Mouse (Mus musculus): Measurements from ENCODE around the gene Med13l. TPM values are rescaled to one million over a fixed set of nuclear protein-coding genes. Genes with fewer than 3 reads are reported as not detected.

Gene Med13l
- polyA plus RNA-seq, 1 experiment: 42.8 TPM

DNA sequence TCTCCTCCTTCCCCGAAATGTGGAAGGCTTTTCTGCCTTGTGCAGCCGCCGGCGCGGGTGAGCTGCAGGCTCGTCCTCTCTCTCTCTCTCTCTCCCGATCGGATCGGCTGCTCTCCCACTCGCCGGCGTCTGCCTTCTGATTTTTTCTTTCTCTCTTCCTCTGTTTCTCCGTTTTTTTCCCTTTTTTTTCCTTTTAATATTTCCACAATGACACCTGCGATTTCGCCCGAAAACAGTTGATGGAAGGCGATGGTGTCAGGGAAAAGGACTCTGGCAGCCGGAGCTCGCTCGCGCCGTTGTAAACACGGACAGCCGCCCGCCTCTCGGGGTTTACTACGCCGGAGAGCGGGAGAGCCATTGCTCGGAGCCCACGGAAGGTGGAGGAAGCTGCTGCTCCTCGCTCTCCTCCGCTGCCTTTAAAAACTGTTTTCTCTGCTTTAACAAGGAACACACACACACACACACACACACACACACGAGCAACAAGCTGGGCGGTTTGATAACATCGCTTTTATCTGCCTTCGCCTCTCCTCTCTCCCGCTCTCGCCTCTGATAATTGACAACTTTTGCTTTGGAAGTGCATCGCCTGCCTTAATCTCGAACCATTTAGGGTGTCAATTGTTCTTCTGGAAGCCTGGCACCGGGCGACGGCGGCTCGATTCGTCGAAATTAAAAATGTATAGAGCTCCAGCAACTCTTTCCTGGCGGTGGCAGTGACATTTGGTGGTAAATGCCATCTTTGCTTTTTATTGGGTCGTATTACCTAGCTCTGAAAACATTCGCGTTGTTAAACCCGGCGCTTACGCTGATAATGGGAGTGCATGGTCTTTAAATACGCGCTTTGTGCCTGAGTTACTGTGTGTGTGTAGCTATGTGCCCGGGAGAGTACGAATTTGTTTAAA is 858 bp downstream of the Med13l start:
- H3K4me1 ChIP-seq (replicated peaks; ENCODE audit: control insufficient read depth, insufficient read depth, low read length): peaks cover 24% of the 10 kb centered on the region
- H3K27me3 ChIP-seq (ENCODE audit: control insufficient read depth, insufficient read depth, low read length): no peaks in the 10 kb centered on the region
- TF ChIP-seq CTCF (IDR thresholded peaks at IDR 0.05; ENCODE audit: borderline replicate concordance, control insufficient read depth, extremely low read depth, insufficient read depth, low read length, poor library complexity) (no peak), POLR2A (IDR thresholded peaks at IDR 0.05; ENCODE audit: control insufficient read depth, extremely low read depth, insufficient read depth, low read length, poor library complexity) (no peak)
- peak overlapping the region; percentile 72; the same call in 1 of the 2 replicates for H3K27ac ChIP-seq (ENCODE audit: control insufficient read depth, insufficient read depth, low read length)
- H3K36me3 ChIP-seq (ENCODE audit: control insufficient read depth, insufficient read depth, low read length): no peaks in the 10 kb centered on the region
- peak; percentile 46 for DNase-seq
- peak overlapping the region; percentile 89 for H3K4me3 ChIP-seq (ENCODE audit: control insufficient read depth, insufficient read depth, low read length)
- WGBS: under 1% methylated on average over 59 of the region's 59 CpGs

DNA sequence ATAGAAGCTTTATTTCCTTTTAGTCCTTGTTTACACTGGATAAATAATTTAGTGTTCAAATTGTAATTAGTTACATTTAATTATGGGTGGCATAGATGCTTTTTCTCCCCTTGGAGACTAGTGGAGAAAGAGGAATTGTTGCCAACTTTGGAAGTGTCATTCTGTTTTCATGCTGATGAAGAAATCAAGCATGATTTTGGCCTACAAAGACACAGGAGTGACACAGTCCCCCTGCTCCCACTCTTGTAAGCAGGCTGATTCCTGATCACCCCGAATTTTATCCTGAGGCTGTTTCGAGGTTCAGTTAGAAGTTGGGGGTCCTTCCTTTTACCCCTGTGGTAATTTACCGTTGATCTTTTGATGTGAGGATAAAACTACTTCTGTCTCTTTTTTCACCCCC is 1.7 kb downstream of the Med13l start:
- Histone ChIP-seq H3K27ac (ENCODE audit: control insufficient read depth, insufficient read depth, low read length) (no peak overlapping the region), H3K4me3 (ENCODE audit: control insufficient read depth, insufficient read depth, low read length) (no peak overlapping the region), H3K4me1 (replicated peaks; ENCODE audit: control insufficient read depth, insufficient read depth, low read length) (peaks cover 22% of the 10 kb centered on the region), H3K36me3 (ENCODE audit: control insufficient read depth, insufficient read depth, low read length) (no peaks in the 10 kb centered on the region), H3K27me3 (ENCODE audit: control insufficient read depth, insufficient read depth, low read length) (no peaks in the 10 kb centered on the region)
- DNase-seq: no peak
- TF ChIP-seq POLR2A (IDR thresholded peaks at IDR 0.05; ENCODE audit: control insufficient read depth, extremely low read depth, insufficient read depth, low read length, poor library complexity): no peak
- no peak for TF ChIP-seq CTCF (IDR thresholded peaks at IDR 0.05; ENCODE audit: borderline replicate concordance, control insufficient read depth, extremely low read depth, insufficient read depth, low read length, poor library complexity)
- WGBS: 9% methylated on average over 3 of the region's 3 CpGs

DNA sequence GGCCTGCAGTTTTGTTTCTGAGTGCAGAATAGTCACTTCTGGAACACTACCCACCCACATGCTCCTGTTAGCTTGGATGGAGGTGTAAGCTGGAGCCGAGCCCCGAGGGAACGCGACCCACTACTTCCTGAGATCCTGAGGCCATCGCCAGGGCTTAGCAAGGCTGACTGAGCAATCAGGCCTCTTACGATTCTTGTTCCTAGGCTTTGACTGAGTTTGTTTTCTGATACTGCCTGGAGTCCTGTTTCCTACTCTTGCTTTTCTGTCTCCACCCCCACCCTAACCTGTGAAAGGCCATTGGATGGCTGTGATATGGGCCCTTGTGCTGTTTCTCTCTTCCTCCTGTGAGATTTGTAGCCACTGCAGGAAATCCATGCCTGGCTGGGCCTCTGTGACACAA is 3.1 kb downstream of the Med13l start:
- no peak for DNase-seq
- Histone ChIP-seq H3K4me1 (replicated peaks; ENCODE audit: control insufficient read depth, insufficient read depth, low read length) (peaks cover 28% of the 10 kb centered on the region), H3K27me3 (ENCODE audit: control insufficient read depth, insufficient read depth, low read length) (no peaks in the 10 kb centered on the region), H3K4me3 (ENCODE audit: control insufficient read depth, insufficient read depth, low read length) (no peak overlapping the region; the same call in 1 of the 2 replicates), H3K36me3 (ENCODE audit: control insufficient read depth, insufficient read depth, low read length) (no peaks in the 10 kb centered on the region), H3K27ac (ENCODE audit: control insufficient read depth, insufficient read depth, low read length) (no peak overlapping the region)
- WGBS: 12% methylated on average over 6 of the region's 6 CpGs
- TF ChIP-seq POLR2A (IDR thresholded peaks at IDR 0.05; ENCODE audit: control insufficient read depth, extremely low read depth, insufficient read depth, low read length, poor library complexity): no peak

DNA sequence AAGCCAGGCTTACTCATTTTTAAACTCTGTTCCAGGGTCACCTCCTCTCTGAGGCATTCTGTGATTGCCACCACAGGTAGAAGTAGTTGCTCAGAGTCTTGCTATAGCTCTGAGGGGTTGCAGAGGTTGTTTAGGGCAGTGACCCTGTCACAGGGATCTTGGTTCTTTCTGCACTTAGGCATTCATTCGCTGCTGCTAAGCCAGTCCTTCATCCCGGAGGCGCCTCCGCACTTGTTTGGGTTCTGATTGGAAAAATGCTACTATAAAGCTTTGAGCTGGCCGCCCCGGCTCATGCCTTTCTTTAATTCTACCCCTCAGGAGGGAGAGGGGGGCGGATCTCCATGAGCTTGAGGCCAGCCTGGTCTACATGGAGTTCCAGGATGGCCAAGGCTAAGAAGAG is 6.9 kb downstream of the Med13l start:
- 96% methylated on average over 7 of the region's 7 CpGs for WGBS

DNA sequence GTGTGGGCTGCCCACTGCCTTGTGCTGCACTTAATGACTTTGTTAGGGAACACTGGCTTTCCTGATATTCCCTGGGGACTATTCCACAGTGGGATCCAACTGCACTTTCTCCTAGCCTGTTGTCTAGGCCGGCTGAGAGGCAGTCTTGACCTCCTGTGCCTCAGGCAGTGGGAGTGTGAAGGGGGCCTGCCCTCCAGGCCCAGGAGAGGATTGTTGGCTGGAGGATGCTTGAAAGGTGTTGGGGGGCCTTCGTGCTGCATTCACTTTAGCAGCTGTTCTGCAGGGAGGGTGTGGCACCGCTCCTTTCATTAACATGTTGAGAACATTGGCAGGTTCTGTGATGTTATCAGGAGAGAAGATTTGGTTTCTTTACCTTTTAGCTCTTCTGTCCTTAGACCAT is 8.5 kb downstream of the Med13l start:
- no peaks in the 10 kb centered on the region for H3K36me3 ChIP-seq (ENCODE audit: control insufficient read depth, insufficient read depth, low read length)
- no peak for TF ChIP-seq POLR2A (IDR thresholded peaks at IDR 0.05; ENCODE audit: control insufficient read depth, extremely low read depth, insufficient read depth, low read length, poor library complexity)
- no peak for TF ChIP-seq CTCF (IDR thresholded peaks at IDR 0.05; ENCODE audit: borderline replicate concordance, control insufficient read depth, extremely low read depth, insufficient read depth, low read length, poor library complexity)
- 38% methylated on average over 3 of the region's 3 CpGs for WGBS

More for the DNA sequence above, 6.9 kb downstream of the Med13l start:
- Histone ChIP-seq H3K36me3 (ENCODE audit: control insufficient read depth, insufficient read depth, low read length) (no peaks in the 10 kb centered on the region), H3K27ac (ENCODE audit: control insufficient read depth, insufficient read depth, low read length) (no peak overlapping the region), H3K27me3 (ENCODE audit: control insufficient read depth, insufficient read depth, low read length) (no peaks in the 10 kb centered on the region), H3K4me1 (replicated peaks; ENCODE audit: control insufficient read depth, insufficient read depth, low read length) (peaks cover 46% of the 10 kb centered on the region), H3K4me3 (ENCODE audit: control insufficient read depth, insufficient read depth, low read length) (no peak overlapping the region)
- TF ChIP-seq POLR2A (IDR thresholded peaks at IDR 0.05; ENCODE audit: control insufficient read depth, extremely low read depth, insufficient read depth, low read length, poor library complexity) (no peak), CTCF (IDR thresholded peaks at IDR 0.05; ENCODE audit: borderline replicate concordance, control insufficient read depth, extremely low read depth, insufficient read depth, low read length, poor library complexity) (no peak)
- no peak for DNase-seq

DNA sequence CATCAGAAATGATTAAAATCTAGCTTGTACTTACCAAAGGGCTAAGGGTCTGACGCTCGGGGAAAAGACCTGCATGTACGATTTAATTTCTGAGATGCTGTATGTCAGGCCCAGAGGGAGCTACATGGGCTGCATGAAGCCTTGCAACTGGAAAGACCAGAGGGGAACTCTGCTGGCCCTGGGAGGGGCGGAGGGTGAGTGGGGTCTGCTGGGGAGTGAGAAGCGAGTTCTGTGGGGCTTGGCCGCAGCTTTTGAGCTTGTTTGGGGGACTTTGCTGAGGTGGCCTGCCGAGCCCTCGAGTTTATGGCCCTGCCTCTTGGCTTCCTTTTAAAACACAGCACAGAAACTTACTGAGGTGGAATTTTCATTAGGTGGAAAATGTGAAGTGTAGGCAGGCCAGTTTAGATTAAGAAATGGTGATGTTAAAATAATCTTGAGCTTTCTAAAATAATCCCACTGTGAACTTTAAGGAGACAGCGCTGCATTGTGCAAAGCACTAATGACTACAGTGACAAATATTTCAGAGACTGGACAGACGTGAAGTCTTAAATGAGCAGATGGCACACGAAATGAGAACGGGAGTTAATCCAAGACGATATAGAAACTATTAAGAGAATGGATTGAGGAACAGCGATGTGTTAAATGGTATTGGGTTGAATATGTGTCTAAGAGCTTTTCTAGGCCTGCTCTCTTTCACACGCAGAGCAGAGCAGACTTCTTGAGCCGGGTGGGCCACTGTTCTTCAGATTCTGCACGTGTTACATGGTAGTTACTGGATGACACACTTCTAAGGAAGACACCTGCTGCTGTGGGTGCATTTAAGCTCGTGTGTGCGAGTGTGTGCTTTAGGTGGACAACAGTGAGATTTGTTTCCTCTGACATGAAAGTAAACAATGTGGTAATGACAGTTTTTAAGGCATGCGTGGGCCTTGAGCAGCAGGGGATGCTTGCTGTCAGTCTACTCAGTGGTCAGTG is 9.4 kb downstream of the Med13l start:
- H3K4me3 ChIP-seq (ENCODE audit: control insufficient read depth, insufficient read depth, low read length): no peak overlapping the region
- WGBS: 52% methylated on average over 20 of the region's 20 CpGs
- H3K27ac ChIP-seq (ENCODE audit: control insufficient read depth, insufficient read depth, low read length): peak overlapping the region; percentile 16; the same call in 1 of the 2 replicates
- H3K4me1 ChIP-seq (replicated peaks; ENCODE audit: control insufficient read depth, insufficient read depth, low read length): peaks cover 44% of the 10 kb centered on the region
- DNase-seq: peak; percentile 51
- no peaks in the 10 kb centered on the region for H3K36me3 ChIP-seq (ENCODE audit: control insufficient read depth, insufficient read depth, low read length)
- H3K27me3 ChIP-seq (ENCODE audit: control insufficient read depth, insufficient read depth, low read length): no peaks in the 10 kb centered on the region
- TF ChIP-seq CTCF (IDR thresholded peaks at IDR 0.05; ENCODE audit: borderline replicate concordance, control insufficient read depth, extremely low read depth, insufficient read depth, low read length, poor library complexity) (no peak), POLR2A (IDR thresholded peaks at IDR 0.05; ENCODE audit: control insufficient read depth, extremely low read depth, insufficient read depth, low read length, poor library complexity) (no peak)

More for the DNA sequence above, 8.5 kb downstream of the Med13l start:
- Histone ChIP-seq H3K4me1 (replicated peaks; ENCODE audit: control insufficient read depth, insufficient read depth, low read length) (peaks cover 40% of the 10 kb centered on the region), H3K27me3 (ENCODE audit: control insufficient read depth, insufficient read depth, low read length) (no peaks in the 10 kb centered on the region), H3K27ac (ENCODE audit: control insufficient read depth, insufficient read depth, low read length) (no peak overlapping the region), H3K4me3 (ENCODE audit: control insufficient read depth, insufficient read depth, low read length) (no peak overlapping the region)
- no peak for DNase-seq
